Mouse (Mus musculus) liver, postnatal 0 days (tissue): ENCODE data around the gene Gm10842. TPM values are rescaled to one million over a fixed set of nuclear protein-coding genes. Genes with fewer than 3 reads are reported as not detected.

ENCODE experiments used
- ATAC-seq: fragments of 200-750 bp; cut with Nextera tagmentation; 2 replicates; pipeline ENCODE4 v1.8.0; 2017; ENCODE audit warnings: mild to moderate bottlenecking, moderate library complexity
- DNase-seq: peaks from one replicate; pipeline ENCODE4 v3.0.0-alpha.2; 2016
- H3K27ac ChIP-seq: fragments of 300-500 bp; sonication (generic); 2 replicates; pipeline ENCODE4 v1.5.1; 2014; ENCODE audit warnings: antibody characterized with exemption, moderate library complexity, mild to moderate bottlenecking, low read depth
- H3K27me3 ChIP-seq: fragments of 300-500 bp; sonication (generic); 2 replicates; pipeline ENCODE4 v1.6.1; 2014; ENCODE audit warnings: low read length, control low read depth, mixed read lengths; ENCODE audit not compliant: insufficient read depth
- H3K36me3 ChIP-seq: fragments of 300-500 bp; sonication (generic); replicated peaks from 2 replicates; pipeline ENCODE4 v1.6.1; 2014; ENCODE audit warnings: mild to moderate bottlenecking, control low read depth, low read length, moderate library complexity, mixed read lengths; ENCODE audit not compliant: insufficient read depth
- H3K4me1 ChIP-seq: fragments of 300-500 bp; sonication (generic); 2 replicates; pipeline ENCODE4 v1.6.1; 2014; ENCODE audit warnings: antibody characterized with exemption, mild to moderate bottlenecking, control low read depth; ENCODE audit not compliant: insufficient read depth
- H3K4me2 ChIP-seq: fragments of 300-500 bp; sonication (generic); 2 replicates; pipeline ENCODE4 v1.6.1; 2014; ENCODE audit warnings: low read depth, mild to moderate bottlenecking, low read length, moderate library complexity, mixed read lengths
- H3K4me3 ChIP-seq: fragments of 300-500 bp; sonication (generic); 2 replicates; pipeline ENCODE4 v1.5.1; 2014; ENCODE audit warnings: low read depth, low read length
- H3K9ac ChIP-seq: fragments of 300-500 bp; sonication (generic); replicated peaks from 2 replicates; pipeline ENCODE4 v1.6.1; 2014; ENCODE audit warnings: mild to moderate bottlenecking, moderate library complexity
- H3K9me3 ChIP-seq: fragments of 300-500 bp; sonication (generic); 2 replicates; pipeline ENCODE4 v1.6.1; 2016; ENCODE audit warnings: mild to moderate bottlenecking, control low read depth, low read length, mixed read lengths
- CTCF ChIP-seq: sonication (generic); IDR thresholded peaks from 2 replicates; pipeline ENCODE4 v1.5.1; 2016; ENCODE audit warnings: antibody characterized with exemption, low read depth
- EP300 ChIP-seq: IDR thresholded peaks from 2 replicates; pipeline ENCODE4 v1.6.1; 2016; ENCODE audit warnings: antibody characterized with exemption, low read depth, mild to moderate bottlenecking
- WGBS: fragments of 180-500 bp; shearing (Covaris S2); extraction: QIAGEN DNeasy Blood & Tissue Kit; methylation state at CpG from one replicate; pipeline ENCODE4 v1.1.7; 2014; ENCODE audit not compliant: insufficient replicate concordance; 5-methylcytosine and 5-hydroxymethylcytosine counted together
- polyA plus RNA-seq: library from polyadenylated mRNA; unstranded; fragments of >200 nt; fragmentation: Nextera tagmentation; extraction: Ambion mirVana; gene quantifications from 2 replicates; pipeline ENCODE4 v1.2.1, GENCODE M21; 2015

The Gm10842 gene
- polyA plus RNA-seq, 1 experiment from 2014 or later, result not detected

DNA sequence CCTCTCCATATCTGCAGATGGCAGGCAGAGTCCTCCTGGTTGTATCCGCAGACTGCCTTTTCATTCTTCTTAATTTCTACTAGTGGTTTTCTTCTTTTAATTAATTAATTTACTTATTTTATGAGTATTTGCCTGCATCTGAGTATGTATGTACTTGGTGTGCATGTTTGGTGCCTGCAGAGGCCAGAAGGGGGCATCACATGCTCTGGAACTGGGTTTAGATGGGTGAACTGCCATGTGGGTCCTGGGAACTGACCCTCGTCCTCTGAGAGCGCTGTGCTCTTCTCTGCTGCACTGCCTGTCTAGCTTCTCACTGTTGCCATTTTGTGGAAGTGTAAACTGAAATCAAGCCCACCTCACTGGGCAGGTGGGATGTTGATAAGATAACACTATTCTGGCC lies 38.0 kb downstream of the Gm10842 start:
- TF ChIP-seq CTCF (peak; percentile 47), EP300 (no peak)
- peaks cover 17% of the 10 kb centered on the region for H3K4me1 ChIP-seq
- no peak for ATAC-seq

DNA sequence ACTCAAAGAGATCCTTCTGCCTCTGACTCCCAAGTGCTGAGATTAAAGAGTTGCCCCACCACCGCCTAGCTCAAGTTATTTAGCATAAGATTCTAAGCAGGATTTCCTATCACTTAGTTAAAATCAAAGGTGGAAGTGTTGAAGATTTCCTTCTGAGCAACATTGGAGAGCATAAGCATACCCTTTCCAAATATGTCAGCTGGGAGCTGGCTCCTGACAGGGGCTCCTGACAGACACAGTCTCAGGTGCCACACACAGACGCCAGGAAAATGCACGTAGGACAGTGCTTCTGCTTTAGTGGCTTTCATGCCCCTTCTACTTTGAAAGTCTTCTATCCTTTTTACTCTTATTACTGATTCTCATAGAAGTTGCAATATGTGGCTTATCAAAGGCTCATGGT lies 45.5 kb downstream of the Gm10842 start:
- Histone ChIP-seq H3K4me2 (no peak overlapping the region), H3K9me3 (no peaks in the 10 kb centered on the region), H3K27ac (no peak overlapping the region), H3K9ac (no peak overlapping the region), H3K4me1 (peaks cover 6% of the 10 kb centered on the region), H3K4me3 (no peak overlapping the region), H3K36me3 (peaks cover 35% of the 10 kb centered on the region), H3K27me3 (no peaks in the 10 kb centered on the region)
- WGBS, result 89% methylated on average over 3 of the region's 3 CpGs
- no peak for ATAC-seq
- DNase-seq, result no peak
- TF ChIP-seq CTCF (no peak), EP300 (no peak)

More for the DNA sequence above, 38.0 kb downstream of the Gm10842 start:
- Histone ChIP-seq H3K36me3 (peaks cover 36% of the 10 kb centered on the region), H3K9me3 (no peaks in the 10 kb centered on the region), H3K27me3 (no peaks in the 10 kb centered on the region), H3K9ac (no peak overlapping the region), H3K4me2 (no peak overlapping the region), H3K4me3 (no peak overlapping the region), H3K27ac (no peak overlapping the region)
- peak; percentile 24 for DNase-seq
- 83% methylated on average over 3 of the region's 3 CpGs for WGBS

Other genes with a start within 250 kb of the Gm10842 start
- 0.51 and 0.62 TPM in 2 replicates for gene Efcab3, start 83.3 kb upstream of the Gm10842 start, polyA plus RNA-seq
- 7.7 and 9.3 TPM in 2 replicates for gene Mettl2, start 20.5 kb upstream of the Gm10842 start, polyA plus RNA-seq
- gene Tlk2, start 31.9 kb downstream of the Gm10842 start, polyA plus RNA-seq, result 5.3 and 6.4 TPM in 2 replicates
- gene Mrc2, start 145.8 kb downstream of the Gm10842 start, polyA plus RNA-seq, result 0.25 and 0.32 TPM in 2 replicates